Mouse (Mus musculus): ENCODE measurements at regions not wholly inside any gene's neighbourhood (a gene's known extent, or its start where the extent isn't known, plus 50 kb on each side); places are given as distances from the start of the nearest gene placed in this dataset.

- TF ChIP-seq HCFC1 (IDR thresholded peaks at IDR 0.05; ENCODE audit: borderline replicate concordance, insufficient read depth, low read length) = no peak
- no peak for TF ChIP-seq MAFK (IDR thresholded peaks at IDR 0.05; ENCODE audit: insufficient read depth, low read depth, low read length)
Observed at GRCm38 (mm10) chr5:85598164-85598563, 467.2 kb downstream of the Cenpc1 start.
